Mouse (Mus musculus) skeletal muscle tissue, adult 2 months (tissue): ENCODE results near the gene Slc9a1.
A peak's percentile ranks its signal among the peaks of the same experiment; 100 is the strongest.

Experiments used
- DNase-seq: peaks from one replicate; pipeline ENCODE4 v3.0.0-alpha.2; 2012; ENCODE audit warnings: low read depth, low spot score

Gene Slc9a1

GRCm38 (mm10) chr4:133403611-133404228, 34.2 kb downstream of the Slc9a1 start:
- peak; percentile 54 for DNase-seq

GRCm38 (mm10) chr4:133404256-133404655, 34.8 kb downstream of the Slc9a1 start:
- DNase-seq: no peak

GRCm38 (mm10) chr4:133406313-133407056, 37.0 kb downstream of the Slc9a1 start:
- no peak for DNase-seq

- no peak for DNase-seq
Measured at GRCm38 (mm10) chr4:133407114-133407787, 37.7 kb downstream of the Slc9a1 start.

GRCm38 (mm10) chr4:133408006-133408405, 38.5 kb downstream of the Slc9a1 start:
- no peak for DNase-seq

GRCm38 (mm10) chr4:133410994-133411393, 41.5 kb downstream of the Slc9a1 start:
- no peak for DNase-seq

- no peak for DNase-seq
Measured at GRCm38 (mm10) chr4:133412096-133412495, 42.6 kb downstream of the Slc9a1 start.

GRCm38 (mm10) chr4:133412575-133413540, 43.4 kb downstream of the Slc9a1 start:
- no peak for DNase-seq

- DNase-seq: no peak
Measured at GRCm38 (mm10) chr4:133413617-133414016, 44.1 kb downstream of the Slc9a1 start.

GRCm38 (mm10) chr4:133414920-133415319, 45.4 kb downstream of the Slc9a1 start:
- DNase-seq: no peak

- DNase-seq: peak; percentile 52
Measured at GRCm38 (mm10) chr4:133419312-133420004, 50.0 kb downstream of the Slc9a1 start.

GRCm38 (mm10) chr4:133421989-133422388, 52.5 kb downstream of the Slc9a1 start:
- DNase-seq: no peak

GRCm38 (mm10) chr4:133422601-133423000, 53.1 kb downstream of the Slc9a1 start:
- no peak for DNase-seq

- DNase-seq: no peak
Measured at GRCm38 (mm10) chr4:133423108-133423507, 53.6 kb downstream of the Slc9a1 start.

- DNase-seq: no peak
Measured at GRCm38 (mm10) chr4:133423691-133424090, 54.2 kb downstream of the Slc9a1 start.

- DNase-seq: peak; percentile 64
Measured at GRCm38 (mm10) chr4:133424100-133424499, 54.6 kb downstream of the Slc9a1 start.

- no peak for DNase-seq
Measured at GRCm38 (mm10) chr4:133426141-133426540, 56.6 kb downstream of the Slc9a1 start.

GRCm38 (mm10) chr4:133431508-133431907, 62.0 kb downstream of the Slc9a1 start:
- DNase-seq: no peak

GRCm38 (mm10) chr4:133432560-133433171, 63.2 kb downstream of the Slc9a1 start:
- no peak for DNase-seq

GRCm38 (mm10) chr4:133435921-133436320, 66.4 kb downstream of the Slc9a1 start:
- no peak for DNase-seq
